Mouse (Mus musculus): ENCODE results near the gene Gtf3c4. TPM values are rescaled to one million over a fixed set of nuclear protein-coding genes. Genes with fewer than 3 reads are reported as not detected.

The Gtf3c4 gene
- 10 to 100 TPM; 35.7 to 39.4 TPM for total RNA-seq (2021)

GRCm38 (mm10) chr2:28840222-28840951, at the start of gene Gtf3c4, which contains the start of gene Ddx31:
Gtf3c4 (minus strand) TSS chr2:28840360.
Ddx31 (plus strand) TSS chr2:28840406.
- peak; percentile 91 to 96 for DNase-seq (ENCODE audit: extremely low spot score in 1 of 2, low spot score in 2 of 2)
- intact Hi-C loops (cut with DNase I) = no loop called here

DNA sequence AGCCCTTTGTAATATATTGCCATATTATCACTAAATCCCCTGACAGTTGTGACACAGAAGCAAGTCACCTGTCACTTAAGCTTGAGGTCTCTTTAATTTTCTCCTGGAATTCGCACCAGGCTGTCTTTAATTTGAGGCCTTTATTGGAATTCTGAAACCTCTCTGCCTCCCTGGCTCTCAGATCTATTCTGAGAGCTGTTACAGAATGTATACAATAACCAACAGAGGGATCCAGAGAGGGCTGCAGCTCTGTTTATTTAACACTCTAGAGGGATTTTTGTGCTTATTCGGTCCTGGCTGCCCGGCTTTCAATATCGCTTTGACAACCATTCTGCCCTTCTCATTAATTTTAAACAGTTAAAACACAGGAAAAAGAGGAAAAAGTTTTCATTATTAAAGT, 44.8 kb upstream of the Gtf3c4 start:
- DNase-seq (ENCODE audit: extremely low spot score in 1 of 2, low spot score in 2 of 2) = no peak
- intact Hi-C loops (cut with DNase I) = no loop called here

GRCm38 (mm10) chr2:28882826-28883485, 42.8 kb upstream of the Gtf3c4 start:
- intact Hi-C loops (cut with DNase I) = no loop called here
- DNase-seq (ENCODE audit: extremely low spot score in 1 of 2, low spot score in 2 of 2) = peak in 1 of 2 experiments; percentile 38

DNA sequence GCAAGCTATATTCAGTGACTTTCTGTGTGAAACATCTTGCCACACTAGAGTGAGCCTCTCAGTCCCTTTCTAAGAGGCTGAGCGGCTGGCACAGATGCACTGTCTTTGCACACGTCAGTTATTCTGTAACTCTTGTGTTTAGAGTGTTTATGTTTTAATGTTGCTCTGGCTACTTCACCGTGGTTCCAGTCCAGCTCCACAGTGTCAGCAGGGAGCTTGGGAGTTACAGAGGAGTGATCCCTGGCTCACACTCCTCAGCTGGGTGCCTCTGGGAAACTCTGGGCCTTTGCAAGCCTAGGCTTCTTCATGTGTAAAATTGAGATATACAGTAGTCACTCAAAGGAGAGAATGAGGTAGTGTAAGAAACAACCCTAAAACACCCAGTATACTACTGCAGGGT, 41.9 kb upstream of the Gtf3c4 start:
- intact Hi-C loops (cut with DNase I) = no loop called here
- DNase-seq (ENCODE audit: extremely low spot score in 1 of 2, low spot score in 2 of 2) = no peak

GRCm38 (mm10) chr2:28881275-28881674, 41.1 kb upstream of the Gtf3c4 start:
- intact Hi-C loops (cut with DNase I) = no loop called here
- peak in 1 of 2 experiments; percentile 50 for DNase-seq (ENCODE audit: extremely low spot score in 1 of 2, low spot score in 2 of 2)

- intact Hi-C loops (cut with DNase I) = no loop called here
- DNase-seq (ENCODE audit: extremely low spot score in 1 of 2, low spot score in 2 of 2) = no peak
Measured at GRCm38 (mm10) chr2:28875554-28875953, 35.4 kb upstream of the Gtf3c4 start.

- intact Hi-C loops (cut with DNase I) = no loop called here
- no peak for DNase-seq (ENCODE audit: extremely low spot score in 1 of 2, low spot score in 2 of 2)
Measured at GRCm38 (mm10) chr2:28867495-28867894, 27.3 kb upstream of the Gtf3c4 start.

DNA sequence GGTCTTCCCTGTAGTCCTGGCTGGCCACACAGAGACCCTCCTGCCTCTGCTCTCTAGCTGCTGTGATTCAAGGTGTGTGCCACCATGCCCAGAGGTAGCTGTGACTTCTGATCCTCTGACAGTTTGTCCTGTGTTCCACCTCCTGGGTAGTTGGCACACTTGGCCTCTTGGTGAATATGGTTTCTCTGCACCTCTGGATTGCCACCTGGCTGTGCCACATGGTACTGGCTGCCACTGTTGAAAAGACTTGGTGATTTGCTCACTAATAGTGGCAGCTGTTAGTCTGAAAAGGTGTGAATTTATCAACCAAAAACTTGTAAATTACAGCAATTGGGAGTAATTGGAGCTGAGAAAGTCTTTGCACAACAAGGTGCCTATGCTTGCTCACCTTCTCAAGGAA, 23.7 kb upstream of the Gtf3c4 start:
- DNase-seq (ENCODE audit: extremely low spot score in 1 of 2, low spot score in 2 of 2) = no peak
- intact Hi-C loops (cut with DNase I) = no loop called here

GRCm38 (mm10) chr2:28860678-28861423, 20.7 kb upstream of the Gtf3c4 start:
- intact Hi-C loops (cut with DNase I) = no loop called here
- DNase-seq (ENCODE audit: extremely low spot score in 1 of 2, low spot score in 2 of 2) = no peak

DNA sequence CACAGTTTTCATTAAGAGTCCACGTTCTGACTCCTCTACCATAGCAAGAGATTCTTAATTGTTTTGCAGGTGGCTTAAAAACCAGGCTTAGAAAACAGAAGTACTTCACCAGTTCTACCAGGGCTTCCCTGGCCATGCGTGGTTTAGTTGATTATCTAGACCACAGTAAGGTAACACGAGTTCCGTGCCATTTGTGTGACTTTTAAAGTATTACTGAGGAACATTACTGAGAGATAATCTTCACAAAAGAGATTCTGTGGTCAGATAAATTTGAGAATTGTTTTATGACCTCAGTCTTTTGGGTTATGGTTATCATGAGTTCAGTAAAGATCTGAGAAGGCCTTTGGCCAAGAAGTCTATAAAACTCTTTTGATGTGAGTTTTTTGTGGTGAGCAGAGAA, 19.1 kb upstream of the Gtf3c4 start:
- no peak for DNase-seq (ENCODE audit: extremely low spot score in 1 of 2, low spot score in 2 of 2)
- intact Hi-C loops (cut with DNase I) = no loop called here

DNA sequence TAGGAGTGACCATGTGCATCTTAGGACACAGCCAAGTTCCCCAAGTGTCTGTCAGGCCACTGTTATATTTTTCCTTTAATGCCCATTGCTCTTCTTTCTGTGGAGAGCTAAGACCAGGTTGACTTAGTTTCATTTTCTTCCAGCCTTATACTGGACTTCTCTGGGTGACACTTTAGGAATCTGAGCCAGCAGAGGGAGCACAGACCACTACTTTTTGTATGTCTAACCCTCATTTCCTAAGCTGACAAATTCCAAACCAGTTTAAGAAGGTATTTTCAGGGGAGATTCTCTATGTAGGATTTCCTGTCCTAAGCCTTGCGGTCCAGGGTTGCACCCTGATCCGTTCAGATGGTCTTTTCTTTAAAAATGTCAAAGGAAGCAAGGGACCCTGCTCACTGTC, 15.6 kb upstream of the Gtf3c4 start:
- intact Hi-C loops (cut with DNase I) = no loop called here

GRCm38 (mm10) chr2:28852594-28852993, 12.4 kb upstream of the Gtf3c4 start:
- intact Hi-C loops (cut with DNase I) = no loop called here
- no peak for DNase-seq (ENCODE audit: extremely low spot score in 1 of 2, low spot score in 2 of 2)

More for the DNA sequence above, 15.6 kb upstream of the Gtf3c4 start:
- no peak for DNase-seq (ENCODE audit: extremely low spot score in 1 of 2, low spot score in 2 of 2)

DNA sequence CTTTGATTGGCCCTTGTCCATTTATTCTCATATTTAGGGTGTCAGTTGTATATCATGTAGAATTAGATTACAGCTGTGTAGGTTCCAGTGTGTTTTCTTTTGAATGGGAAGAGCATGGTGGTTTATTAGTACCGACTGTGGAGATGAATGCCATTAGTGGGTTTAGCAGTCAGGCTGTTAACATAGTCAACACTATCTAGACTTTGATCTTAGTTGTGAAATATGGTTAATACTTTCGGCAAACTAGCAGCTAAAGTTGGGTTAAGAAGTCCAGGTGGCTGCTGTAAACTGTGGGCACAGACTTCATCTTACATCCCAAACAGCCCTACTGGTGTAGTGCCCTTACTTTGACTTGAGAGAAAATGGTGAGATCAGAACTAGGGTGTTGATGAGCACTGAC, 8.7 kb upstream of the Gtf3c4 start:
- intact Hi-C loops (cut with DNase I) = no loop called here

GRCm38 (mm10) chr2:28842042-28842441, 1.9 kb upstream of the Gtf3c4 start:
- intact Hi-C loops (cut with DNase I) = no loop called here
- DNase-seq (ENCODE audit: extremely low spot score in 1 of 2, low spot score in 2 of 2) = no peak

More for the DNA sequence above, 8.7 kb upstream of the Gtf3c4 start:
- DNase-seq (ENCODE audit: extremely low spot score in 1 of 2, low spot score in 2 of 2) = no peak

DNA sequence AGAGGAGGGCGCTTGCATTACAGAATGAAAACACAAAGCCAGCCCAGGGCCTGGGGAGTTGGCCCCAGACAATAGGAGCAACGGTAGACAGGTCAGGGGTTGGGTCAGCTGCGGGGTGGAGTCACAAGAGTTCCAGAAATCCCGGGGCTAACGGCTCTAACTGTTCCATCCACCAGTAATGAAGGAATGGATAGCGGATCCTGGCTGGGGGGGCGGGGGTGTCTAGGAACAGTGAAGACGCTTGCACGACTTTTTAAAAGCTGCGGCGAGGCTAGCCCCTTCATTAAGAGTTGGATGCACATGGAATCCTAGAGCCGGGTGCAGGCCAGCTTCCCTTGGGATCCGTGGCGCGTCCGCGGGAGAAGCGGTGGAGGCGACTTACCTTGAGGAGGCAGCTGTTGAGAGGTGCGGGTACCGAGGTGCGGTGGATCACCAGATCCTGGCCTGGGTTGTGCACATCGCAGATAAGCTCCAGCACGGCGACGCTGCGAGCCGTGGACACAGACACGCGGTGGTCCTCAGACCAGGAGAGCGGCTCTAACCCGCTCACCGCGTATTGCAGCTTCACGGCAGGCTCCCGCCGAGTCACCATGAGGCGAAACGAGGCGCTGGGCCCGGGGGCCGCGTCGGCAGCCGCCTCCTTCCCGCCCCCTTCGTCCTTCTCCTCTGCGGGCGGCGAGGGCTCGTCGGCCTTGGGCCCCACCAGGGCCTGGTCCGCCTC, 499 bp downstream of the Gtf3c4 start:
- DNase-seq (ENCODE audit: extremely low spot score in 1 of 2, low spot score in 2 of 2) = peak in 1 of 2 experiments; percentile 45

DNA sequence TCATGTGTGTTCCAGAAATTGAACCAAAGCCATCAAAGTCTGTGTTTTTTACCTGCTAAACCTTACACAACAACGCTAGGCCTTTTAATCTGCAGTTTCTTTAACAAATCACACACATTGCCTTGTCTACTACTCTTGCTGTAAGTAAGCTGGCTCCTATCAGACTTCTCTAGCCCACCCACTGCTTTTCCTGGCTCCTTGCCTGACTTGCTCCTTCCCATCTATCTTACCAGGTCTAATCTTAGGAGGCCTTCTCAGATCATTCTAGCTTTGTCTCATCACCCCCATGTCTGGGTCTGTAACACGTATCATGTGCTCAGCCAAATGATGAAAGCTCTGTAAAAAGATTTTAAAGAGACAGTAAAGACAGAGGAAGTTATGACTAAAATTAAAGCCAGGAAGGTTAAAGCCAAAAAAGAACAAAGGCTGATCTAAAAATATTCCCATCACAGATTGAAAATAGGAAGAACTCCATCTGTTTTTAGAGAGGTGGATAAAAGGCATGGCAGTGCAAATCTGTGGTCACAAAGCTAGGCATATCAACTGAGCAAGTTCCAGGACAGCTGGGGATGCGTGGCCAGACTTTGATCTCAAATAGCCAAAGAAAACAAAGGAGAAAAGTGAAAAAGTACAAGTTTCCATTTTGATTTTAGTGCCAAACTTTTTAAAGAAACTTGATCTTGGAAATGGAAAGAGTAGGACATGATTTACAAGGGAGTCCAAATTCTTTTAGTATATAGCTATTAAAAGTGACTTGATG, 3.8 kb downstream of the Gtf3c4 start:
- peak in 1 of 2 experiments; percentile 58 for DNase-seq (ENCODE audit: extremely low spot score in 1 of 2, low spot score in 2 of 2)
- intact Hi-C loops (cut with DNase I) = no loop called here

More for the DNA sequence above, 499 bp downstream of the Gtf3c4 start:
- intact Hi-C loops (cut with DNase I) = no loop called here

DNA sequence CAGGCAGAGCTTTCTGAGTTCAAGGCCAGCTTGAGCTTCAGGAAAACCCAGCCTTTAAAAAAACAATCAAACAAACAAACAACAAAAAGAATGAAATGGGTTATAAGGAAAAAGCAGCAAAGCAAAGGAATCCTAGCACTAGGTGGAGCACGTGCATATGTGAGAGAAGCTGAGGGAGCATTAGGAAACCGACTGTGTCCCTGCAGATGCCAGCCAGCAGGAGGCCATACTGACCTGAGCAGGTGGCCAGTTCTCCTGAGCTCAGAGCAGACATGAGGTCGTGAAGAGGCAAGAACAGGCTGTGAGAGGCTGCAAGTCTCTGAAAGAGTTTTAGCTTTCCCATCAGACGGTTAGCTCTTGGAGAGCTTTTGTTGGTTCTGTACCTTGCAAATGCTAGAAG, 10.9 kb downstream of the Gtf3c4 start:
- intact Hi-C loops (cut with DNase I) = no loop called here
- no peak for DNase-seq (ENCODE audit: extremely low spot score in 1 of 2, low spot score in 2 of 2)

- DNase-seq (ENCODE audit: extremely low spot score in 1 of 2, low spot score in 2 of 2) = peak in 1 of 2 experiments; percentile 27
- intact Hi-C loops (cut with DNase I) = no loop called here
Measured at GRCm38 (mm10) chr2:28818866-28819265, 21.3 kb downstream of the Gtf3c4 start.
